Mouse (Mus musculus): Measurements from ENCODE around the gene Cdc14a. TPM values are rescaled to one million over a fixed set of nuclear protein-coding genes. Genes with fewer than 3 reads are reported as not detected.

Cdc14a gene
- polyA plus RNA-seq, 2 experiments = 1.3 to 1.8 TPM

- no peak for ATAC-seq (ENCODE audit: insufficient read depth)
- Histone ChIP-seq H3K4me2 (ENCODE audit: low read depth) (no peak overlapping the region), H3K27me3 (ENCODE audit: control insufficient read depth, insufficient read depth, low read length) (no peaks in the 10 kb centered on the region), H3K4me1 (replicated peaks; ENCODE audit: control insufficient read depth in 2 of 2, insufficient read depth in 2 of 2, low read length in 1 of 2) (no peaks in the 10 kb centered on the region), H3K36me3 (replicated peaks; ENCODE audit: control insufficient read depth, insufficient read depth, low read depth) (no peaks in the 10 kb centered on the region), H3K4me3 (ENCODE audit: insufficient read depth in 1 of 2, low read depth in 2 of 2, low read length in 2 of 2) (no peak overlapping the region), H3K9me3 (ENCODE audit: control insufficient read depth, low read length) (no peaks in the 10 kb centered on the region), H3K9ac (replicated peaks) (no peak overlapping the region), H3K27ac (no peak overlapping the region)
- 60% methylated on average over 6 of the region's 6 CpGs for WGBS (ENCODE audit: insufficient replicate concordance)
- no peak for DNase-seq (ENCODE audit: low read depth in 3 of 3, low spot score in 3 of 3)
- TF ChIP-seq EP300 (IDR thresholded peaks at IDR 0.05; ENCODE audit: low read depth) (no peak), CTCF (IDR thresholded peaks at IDR 0.05; ENCODE audit: low read depth) (no peak)
Observed at GRCm38 (mm10) chr3:116301754-116302153, 122.1 kb downstream of the Cdc14a start.

GRCm38 (mm10) chr3:116298727-116299126 is 125.1 kb downstream of the Cdc14a start:
- Histone ChIP-seq H3K9me3 (ENCODE audit: control insufficient read depth, low read length) (no peaks in the 10 kb centered on the region), H3K27me3 (ENCODE audit: control insufficient read depth, insufficient read depth, low read length) (no peaks in the 10 kb centered on the region), H3K4me3 (ENCODE audit: insufficient read depth in 1 of 2, low read depth in 2 of 2, low read length in 2 of 2) (no peak overlapping the region), H3K27ac (no peak overlapping the region), H3K36me3 (replicated peaks; ENCODE audit: control insufficient read depth, insufficient read depth, low read depth) (no peaks in the 10 kb centered on the region), H3K4me1 (replicated peaks; ENCODE audit: control insufficient read depth in 2 of 2, insufficient read depth in 2 of 2, low read length in 1 of 2) (no peaks in the 10 kb centered on the region), H3K9ac (replicated peaks) (no peak overlapping the region), H3K4me2 (ENCODE audit: low read depth) (no peak overlapping the region)
- ATAC-seq (ENCODE audit: insufficient read depth) (no peak), DNase-seq (ENCODE audit: low read depth in 3 of 3, low spot score in 3 of 3) (no peak)
- 81% methylated on average over 10 of the region's 10 CpGs for WGBS (ENCODE audit: insufficient replicate concordance)
- TF ChIP-seq CTCF (IDR thresholded peaks at IDR 0.05; ENCODE audit: low read depth) (no peak), EP300 (IDR thresholded peaks at IDR 0.05; ENCODE audit: low read depth) (no peak)

DNA sequence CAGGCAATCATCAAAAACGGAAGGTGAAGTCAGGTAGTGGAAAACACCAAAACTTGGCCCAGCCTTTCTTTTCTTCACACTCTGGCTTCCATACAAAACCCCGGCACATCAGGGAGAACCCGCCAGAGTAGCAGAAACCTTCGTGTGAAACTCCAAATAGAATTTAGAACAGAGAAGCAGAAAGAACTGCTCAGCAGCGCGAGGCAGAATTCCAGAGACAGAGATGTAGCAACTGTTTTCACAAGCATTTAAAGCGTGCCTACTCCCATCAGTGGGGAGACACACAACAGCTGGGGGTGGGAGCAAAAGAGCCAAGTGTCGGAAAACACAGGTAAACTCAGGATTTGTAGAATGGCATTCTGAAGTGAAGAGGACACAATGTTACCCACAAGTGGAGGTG is 125.8 kb downstream of the Cdc14a start:
- no peak overlapping the region for H3K27ac ChIP-seq
- no peak overlapping the region for H3K4me3 ChIP-seq (ENCODE audit: insufficient read depth in 1 of 2, low read depth in 2 of 2, low read length in 2 of 2)
- H3K9ac ChIP-seq (replicated peaks) = no peak overlapping the region
- no peak overlapping the region for H3K4me2 ChIP-seq (ENCODE audit: low read depth)
- ATAC-seq (ENCODE audit: insufficient read depth) (no peak), DNase-seq (ENCODE audit: low read depth in 3 of 3, low spot score in 3 of 3) (no peak)
- H3K36me3 ChIP-seq (replicated peaks; ENCODE audit: control insufficient read depth, insufficient read depth, low read depth) = no peaks in the 10 kb centered on the region
- H3K9me3 ChIP-seq (ENCODE audit: control insufficient read depth, low read length) = no peaks in the 10 kb centered on the region
- no peak for TF ChIP-seq EP300 (IDR thresholded peaks at IDR 0.05; ENCODE audit: low read depth)
- no peak for TF ChIP-seq CTCF (IDR thresholded peaks at IDR 0.05; ENCODE audit: low read depth)
- H3K27me3 ChIP-seq (ENCODE audit: control insufficient read depth, insufficient read depth, low read length) = no peaks in the 10 kb centered on the region
- WGBS (ENCODE audit: insufficient replicate concordance) = 80% methylated on average over 8 of the region's 8 CpGs
- no peaks in the 10 kb centered on the region for H3K4me1 ChIP-seq (replicated peaks; ENCODE audit: control insufficient read depth in 2 of 2, insufficient read depth in 2 of 2, low read length in 1 of 2)

DNA sequence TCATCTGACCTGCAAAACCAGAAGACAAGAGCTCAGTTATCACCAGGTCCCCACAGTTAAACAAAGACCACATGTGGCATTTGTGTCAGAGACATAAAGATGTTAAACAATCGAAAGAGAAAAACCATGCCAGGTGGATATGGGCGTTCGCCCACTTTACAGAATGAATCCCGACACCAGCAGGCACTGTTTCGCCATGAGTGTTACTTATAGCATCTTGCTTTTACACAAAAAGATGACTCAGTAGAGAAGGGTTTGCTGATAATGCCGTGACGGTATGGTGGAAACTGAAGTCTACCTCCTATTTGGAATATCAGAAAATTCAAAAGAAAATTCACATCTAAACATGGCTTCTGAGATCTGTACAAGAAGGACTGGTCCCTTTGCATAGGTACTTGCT is 126.7 kb downstream of the Cdc14a start:
- ATAC-seq (ENCODE audit: insufficient read depth) (no peak), DNase-seq (ENCODE audit: low read depth in 3 of 3, low spot score in 3 of 3) (no peak)
- TF ChIP-seq CTCF (IDR thresholded peaks at IDR 0.05; ENCODE audit: low read depth) = no peak
- no peak for TF ChIP-seq EP300 (IDR thresholded peaks at IDR 0.05; ENCODE audit: low read depth)
- H3K4me3 ChIP-seq (ENCODE audit: insufficient read depth in 1 of 2, low read depth in 2 of 2, low read length in 2 of 2) = no peak overlapping the region
- no peaks in the 10 kb centered on the region for H3K27me3 ChIP-seq (ENCODE audit: control insufficient read depth, insufficient read depth, low read length)
- H3K9me3 ChIP-seq (ENCODE audit: control insufficient read depth, low read length) = no peaks in the 10 kb centered on the region
- no peaks in the 10 kb centered on the region for H3K4me1 ChIP-seq (replicated peaks; ENCODE audit: control insufficient read depth in 2 of 2, insufficient read depth in 2 of 2, low read length in 1 of 2)
- H3K4me2 ChIP-seq (ENCODE audit: low read depth) = no peak overlapping the region
- no peak overlapping the region for H3K9ac ChIP-seq (replicated peaks)
- no peak overlapping the region for H3K27ac ChIP-seq
- 79% methylated on average over 7 of the region's 7 CpGs for WGBS (ENCODE audit: insufficient replicate concordance)
- H3K36me3 ChIP-seq (replicated peaks; ENCODE audit: control insufficient read depth, insufficient read depth, low read depth) = no peaks in the 10 kb centered on the region

DNA sequence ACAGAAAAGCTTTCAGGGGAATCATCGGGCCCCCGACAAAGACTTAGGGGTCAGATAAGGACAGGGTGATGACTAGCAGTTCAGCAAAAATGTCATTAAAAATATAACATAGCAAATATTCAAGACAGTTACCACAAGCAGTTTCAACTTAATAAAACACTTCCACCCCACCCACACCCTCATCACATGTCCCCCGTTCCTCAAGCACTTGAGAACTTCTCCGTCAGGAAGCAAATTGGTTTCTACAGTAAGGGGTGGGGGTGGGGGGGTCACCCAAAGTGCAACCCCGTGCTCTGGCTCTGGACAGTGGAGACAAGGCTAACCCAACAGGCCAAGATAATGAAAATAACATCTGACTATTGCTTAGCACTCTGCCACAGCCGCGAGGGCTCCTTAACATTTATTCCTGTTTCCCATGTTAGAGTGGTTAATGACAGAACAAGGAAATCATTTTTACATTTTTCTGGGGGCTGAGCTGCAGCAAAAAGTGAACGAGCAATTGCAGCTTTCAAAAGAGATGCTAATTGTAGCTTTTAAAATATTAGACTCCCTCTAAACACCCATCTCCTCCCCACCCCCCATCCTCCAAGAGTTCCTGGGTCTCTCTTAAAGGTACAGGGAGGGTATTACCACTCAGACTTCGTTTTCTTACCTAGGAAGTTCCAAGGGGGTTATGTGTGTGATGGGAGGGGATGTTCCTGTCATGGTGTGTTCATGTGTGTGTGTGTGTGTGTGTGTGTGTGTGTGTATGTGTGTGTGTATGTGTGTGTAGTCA is 133.6 kb downstream of the Cdc14a start:
- Histone ChIP-seq H3K4me1 (replicated peaks; ENCODE audit: control insufficient read depth in 2 of 2, insufficient read depth in 2 of 2, low read length in 1 of 2) (no peaks in the 10 kb centered on the region), H3K9me3 (ENCODE audit: control insufficient read depth, low read length) (no peaks in the 10 kb centered on the region), H3K27me3 (ENCODE audit: control insufficient read depth, insufficient read depth, low read length) (no peaks in the 10 kb centered on the region), H3K9ac (replicated peaks) (no peak overlapping the region), H3K36me3 (replicated peaks; ENCODE audit: control insufficient read depth, insufficient read depth, low read depth) (no peaks in the 10 kb centered on the region), H3K27ac (no peak overlapping the region), H3K4me3 (ENCODE audit: insufficient read depth in 1 of 2, low read depth in 2 of 2, low read length in 2 of 2) (no peak overlapping the region), H3K4me2 (ENCODE audit: low read depth) (no peak overlapping the region)
- no peak for TF ChIP-seq EP300 (IDR thresholded peaks at IDR 0.05; ENCODE audit: low read depth)
- no peak for TF ChIP-seq CTCF (IDR thresholded peaks at IDR 0.05; ENCODE audit: low read depth)
- DNase-seq (ENCODE audit: low read depth in 3 of 3, low spot score in 3 of 3) (no peak), ATAC-seq (ENCODE audit: insufficient read depth) (no peak)
- 67% methylated on average over 9 of the region's 9 CpGs for WGBS (ENCODE audit: insufficient replicate concordance)

All from liver, embryonic 14.5 days (tissue).